Mouse (Mus musculus) forebrain, embryonic 15.5 days (tissue): Measurements from ENCODE around the gene Ankrd33. TPM values are rescaled to one million over a fixed set of nuclear protein-coding genes. Genes with fewer than 3 reads are reported as not detected.

Experiments used
- ATAC-seq: fragments of 200-750 bp; cut with Nextera tagmentation; replicated peaks from 2 replicates; pipeline ENCODE4 v1.8.0; 2017; ENCODE audit warnings: mild to moderate bottlenecking, moderate TSS enrichment, moderate library complexity
- H3K27ac ChIP-seq: fragments of 300-500 bp; sonication (generic); replicated peaks from 2 replicates; pipeline ENCODE4 v1.5.1; 2015; ENCODE audit warnings: mild to moderate bottlenecking, inconsistent platforms
- H3K27me3 ChIP-seq: fragments of 300-500 bp; sonication (generic); 2 replicates; pipeline ENCODE4 v1.6.1; 2015; ENCODE audit warnings: inconsistent platforms
- H3K36me3 ChIP-seq: fragments of 300-500 bp; sonication (generic); 2 replicates; pipeline ENCODE4 v1.6.1; 2015; ENCODE audit warnings: mild to moderate bottlenecking, inconsistent platforms
- H3K4me1 ChIP-seq: fragments of 300-500 bp; sonication (generic); 2 replicates; pipeline ENCODE4 v1.6.1; 2015; ENCODE audit warnings: inconsistent platforms
- H3K4me2 ChIP-seq: fragments of 300-500 bp; sonication (generic); replicated peaks from 2 replicates; pipeline ENCODE4 v1.6.1; 2015; ENCODE audit warnings: mild to moderate bottlenecking, inconsistent platforms
- H3K4me3 ChIP-seq: fragments of 300-500 bp; sonication (generic); 2 replicates; pipeline ENCODE4 v1.5.1; 2015; ENCODE audit warnings: mild to moderate bottlenecking, inconsistent platforms
- H3K9ac ChIP-seq: fragments of 300-500 bp; sonication (generic); replicated peaks from 2 replicates; pipeline ENCODE4 v1.6.1; 2015; ENCODE audit warnings: mild to moderate bottlenecking, inconsistent platforms
- H3K9me3 ChIP-seq: fragments of 300-500 bp; sonication (generic); 2 replicates; pipeline ENCODE4 v1.6.1; 2016; ENCODE audit warnings: inconsistent platforms
- WGBS: fragments of 180-500 bp; shearing (Covaris S2); methylation state at CpG from one replicate; pipeline ENCODE4 v1.1.7; 2015; ENCODE audit warnings: mixed read lengths; 5-methylcytosine and 5-hydroxymethylcytosine counted together
- polyA plus RNA-seq: library from polyadenylated mRNA; unstranded; fragments of >200 nt; fragmentation: Nextera tagmentation; extraction: Ambion mirVana; gene quantifications from 2 replicates; pipeline ENCODE4 v1.2.1, GENCODE M21; 2015

Gene Ankrd33
- polyA plus RNA-seq, 1 experiment from 2014 or later = not detected

GRCm38 (mm10) chr15:101129412-101129811 is 13.9 kb downstream of the Ankrd33 start:
- ATAC-seq = no peak
- Histone ChIP-seq H3K27ac (no peak overlapping the region), H3K4me2 (no peak overlapping the region), H3K9ac (no peak overlapping the region), H3K36me3 (no peaks in the 10 kb centered on the region), H3K27me3 (peaks cover 31% of the 10 kb centered on the region), H3K9me3 (no peaks in the 10 kb centered on the region), H3K4me1 (peaks cover 9% of the 10 kb centered on the region), H3K4me3 (no peak overlapping the region)
- WGBS = 40% methylated on average over 5 of the region's 5 CpGs

GRCm38 (mm10) chr15:101131498-101131897 is 15.9 kb downstream of the Ankrd33 start:
- H3K27ac ChIP-seq = no peak overlapping the region
- no peak for ATAC-seq
- peaks cover 9% of the 10 kb centered on the region for H3K4me1 ChIP-seq
- WGBS = 55% methylated on average over 11 of the region's 11 CpGs
- no peaks in the 10 kb centered on the region for H3K36me3 ChIP-seq
- no peak overlapping the region for H3K4me2 ChIP-seq
- no peaks in the 10 kb centered on the region for H3K9me3 ChIP-seq
- no peak overlapping the region for H3K9ac ChIP-seq
- peaks cover 31% of the 10 kb centered on the region for H3K27me3 ChIP-seq
- H3K4me3 ChIP-seq = no peak overlapping the region

DNA sequence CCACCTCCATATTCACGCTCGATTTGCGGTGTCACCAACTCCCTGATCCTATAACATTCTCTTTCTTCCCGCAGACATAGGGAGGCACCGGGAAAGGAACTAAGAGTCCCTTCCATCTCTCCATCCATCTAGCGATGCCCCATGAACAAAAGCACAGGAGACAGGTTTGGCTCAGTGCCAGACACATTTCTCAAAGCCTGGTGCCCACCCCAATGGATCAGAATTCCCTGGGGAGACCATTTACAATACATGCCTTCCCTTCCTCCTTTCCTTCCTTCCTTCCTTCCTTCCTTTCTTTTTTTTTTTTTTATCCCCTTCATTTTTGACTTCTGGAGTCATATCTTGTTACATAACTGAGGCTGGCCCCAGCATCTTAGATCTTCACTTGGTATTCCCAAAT is 16.5 kb downstream of the Ankrd33 start:
- H3K36me3 ChIP-seq = no peaks in the 10 kb centered on the region
- peaks cover 9% of the 10 kb centered on the region for H3K4me1 ChIP-seq
- no peak overlapping the region for H3K4me2 ChIP-seq
- no peak for ATAC-seq
- no peak overlapping the region for H3K4me3 ChIP-seq
- no peak overlapping the region for H3K9ac ChIP-seq
- 47% methylated on average over 6 of the region's 6 CpGs for WGBS
- H3K9me3 ChIP-seq = no peaks in the 10 kb centered on the region
- H3K27me3 ChIP-seq = peaks cover 30% of the 10 kb centered on the region
- no peak overlapping the region for H3K27ac ChIP-seq

DNA sequence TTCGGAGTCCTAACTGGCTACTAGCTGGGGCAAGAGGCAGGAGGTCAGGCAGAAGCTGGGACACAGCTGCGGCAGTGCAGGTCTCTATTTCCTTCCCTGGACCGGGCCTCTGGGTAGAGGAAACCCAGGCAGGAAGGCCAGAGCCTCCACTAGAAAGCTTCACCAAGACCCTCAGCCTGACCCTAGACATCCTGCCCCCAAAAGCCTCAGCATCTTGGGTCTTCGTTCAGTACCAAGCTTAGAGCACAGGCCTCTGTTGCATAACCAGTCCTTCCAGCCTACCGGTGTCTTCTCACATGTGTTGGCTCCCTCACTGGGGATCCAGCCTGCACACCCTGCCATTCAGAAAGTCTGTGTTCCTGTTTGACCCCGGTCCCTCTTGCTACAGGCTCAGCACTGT is 17.2 kb downstream of the Ankrd33 start:
- Histone ChIP-seq H3K36me3 (no peaks in the 10 kb centered on the region), H3K27ac (no peak overlapping the region), H3K27me3 (peaks cover 24% of the 10 kb centered on the region), H3K9ac (no peak overlapping the region), H3K4me1 (peaks cover 9% of the 10 kb centered on the region), H3K4me2 (no peak overlapping the region), H3K9me3 (no peaks in the 10 kb centered on the region), H3K4me3 (no peak overlapping the region)
- 85% methylated on average over 6 of the region's 6 CpGs for WGBS
- no peak for ATAC-seq

DNA sequence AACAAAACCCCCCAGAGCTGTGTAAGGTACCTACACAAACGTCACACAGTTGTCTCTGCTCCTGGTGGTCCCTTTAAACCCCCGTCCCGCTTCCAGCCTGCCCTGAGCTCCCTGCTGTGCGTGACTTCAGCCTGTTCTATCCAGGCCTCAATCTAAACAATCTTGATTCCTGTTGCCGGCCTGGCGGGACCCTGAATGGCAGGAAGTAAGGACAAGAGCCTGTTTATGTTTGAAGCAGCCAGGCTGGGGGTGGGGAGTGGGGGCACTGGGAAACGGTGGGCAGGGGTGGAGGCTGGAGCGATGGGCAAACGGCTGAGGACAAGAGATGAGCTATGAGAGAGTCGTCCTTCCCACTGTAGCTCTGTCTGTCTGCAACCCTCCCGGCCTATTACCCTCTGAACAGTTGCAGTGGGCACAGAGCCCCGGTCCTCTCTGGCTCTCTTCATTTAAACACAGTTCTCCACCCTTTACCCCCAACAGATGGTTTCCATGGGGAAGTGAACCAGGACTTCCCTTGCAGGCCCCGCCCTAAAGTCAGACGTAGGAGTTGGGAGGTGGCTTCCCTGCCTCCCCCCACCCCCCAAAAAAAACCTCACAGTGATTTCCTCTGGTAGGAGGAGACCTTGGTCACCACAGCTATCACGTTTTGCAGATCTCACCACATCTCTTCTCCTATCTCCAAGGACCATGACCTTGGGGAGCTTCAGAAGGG is 18.6 kb downstream of the Ankrd33 start:
- WGBS = 31% methylated on average over 15 of the region's 15 CpGs
- ATAC-seq = 0 out of 2 replicates have a peak, but pooled peaks have one; percentile 13
- H3K27ac ChIP-seq = no peak overlapping the region
- H3K4me3 ChIP-seq = no peak overlapping the region
- peaks cover 12% of the 10 kb centered on the region for H3K27me3 ChIP-seq
- no peaks in the 10 kb centered on the region for H3K9me3 ChIP-seq
- H3K4me2 ChIP-seq = no peak overlapping the region
- peaks cover 3% of the 10 kb centered on the region; the same call in 1 of the 2 replicates for H3K4me1 ChIP-seq
- no peak overlapping the region for H3K9ac ChIP-seq
- H3K36me3 ChIP-seq = no peaks in the 10 kb centered on the region

GRCm38 (mm10) chr15:101135405-101135804 is 19.9 kb downstream of the Ankrd33 start:
- no peak for ATAC-seq
- Histone ChIP-seq H3K27ac (no peak overlapping the region), H3K4me3 (no peak overlapping the region), H3K9ac (no peak overlapping the region), H3K27me3 (no peaks in the 10 kb centered on the region), H3K4me2 (no peak overlapping the region; the same call in 1 of the 2 replicates), H3K36me3 (no peaks in the 10 kb centered on the region), H3K4me1 (peaks cover 15% of the 10 kb centered on the region), H3K9me3 (no peaks in the 10 kb centered on the region)
- 73% methylated on average over 8 of the region's 8 CpGs for WGBS

GRCm38 (mm10) chr15:101137455-101137854 is 21.9 kb downstream of the Ankrd33 start:
- no peaks in the 10 kb centered on the region for H3K27me3 ChIP-seq
- WGBS = 84% methylated on average over 11 of the region's 11 CpGs
- no peaks in the 10 kb centered on the region for H3K36me3 ChIP-seq
- H3K4me1 ChIP-seq = peaks cover 18% of the 10 kb centered on the region
- H3K4me3 ChIP-seq = no peak overlapping the region
- no peaks in the 10 kb centered on the region for H3K9me3 ChIP-seq
- no peak for ATAC-seq
- H3K4me2 ChIP-seq = no peak overlapping the region
- no peak overlapping the region for H3K27ac ChIP-seq
- no peak overlapping the region for H3K9ac ChIP-seq

GRCm38 (mm10) chr15:101138675-101139074 is 23.1 kb downstream of the Ankrd33 start:
- 91% methylated on average over 3 of the region's 3 CpGs for WGBS
- Histone ChIP-seq H3K9ac (no peak overlapping the region), H3K4me2 (no peak overlapping the region)

GRCm38 (mm10) chr15:101139885-101140284 is 24.3 kb downstream of the Ankrd33 start:
- Histone ChIP-seq H3K4me2 (no peak overlapping the region), H3K36me3 (no peaks in the 10 kb centered on the region), H3K4me1 (peaks cover 26% of the 10 kb centered on the region), H3K9ac (no peak overlapping the region), H3K4me3 (no peak overlapping the region), H3K27ac (no peak overlapping the region; the same call in 1 of the 2 replicates), H3K27me3 (no peaks in the 10 kb centered on the region), H3K9me3 (no peaks in the 10 kb centered on the region)
- ATAC-seq = no peak; the same call in 1 of the 2 replicates
- 9% methylated on average over 12 of the region's 12 CpGs for WGBS

More at GRCm38 (mm10) chr15:101138675-101139074, 23.1 kb downstream of the Ankrd33 start:
- H3K27ac ChIP-seq = no peak overlapping the region
- H3K4me3 ChIP-seq = no peak overlapping the region
- H3K27me3 ChIP-seq = no peaks in the 10 kb centered on the region
- peaks cover 25% of the 10 kb centered on the region for H3K4me1 ChIP-seq
- H3K36me3 ChIP-seq = no peaks in the 10 kb centered on the region
- no peak for ATAC-seq
- no peaks in the 10 kb centered on the region for H3K9me3 ChIP-seq

DNA sequence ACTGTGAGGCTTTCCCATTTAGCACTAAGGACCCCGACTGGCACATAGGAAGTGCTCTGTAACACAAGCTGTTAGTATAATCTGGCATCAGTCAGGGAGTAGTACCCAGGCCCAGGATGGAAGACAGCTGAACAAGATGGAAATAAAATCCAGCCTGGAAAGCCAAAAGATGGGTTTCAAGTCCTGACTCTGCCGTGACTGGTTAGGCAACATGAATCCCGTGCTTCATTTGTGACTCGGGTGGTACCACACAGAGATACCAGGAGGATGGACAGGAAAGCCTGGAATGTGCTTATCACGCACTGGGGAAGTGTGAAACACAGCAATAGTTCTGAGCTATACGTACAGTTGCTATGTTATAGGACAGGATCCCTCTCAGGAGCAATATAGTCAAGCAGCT is 25.0 kb downstream of the Ankrd33 start:
- Histone ChIP-seq H3K4me3 (no peak overlapping the region), H3K36me3 (no peaks in the 10 kb centered on the region), H3K9me3 (no peaks in the 10 kb centered on the region), H3K4me2 (no peak overlapping the region), H3K27me3 (no peaks in the 10 kb centered on the region), H3K27ac (no peak overlapping the region), H3K9ac (no peak overlapping the region), H3K4me1 (peaks cover 30% of the 10 kb centered on the region)
- 53% methylated on average over 6 of the region's 6 CpGs for WGBS
- no peak for ATAC-seq

DNA sequence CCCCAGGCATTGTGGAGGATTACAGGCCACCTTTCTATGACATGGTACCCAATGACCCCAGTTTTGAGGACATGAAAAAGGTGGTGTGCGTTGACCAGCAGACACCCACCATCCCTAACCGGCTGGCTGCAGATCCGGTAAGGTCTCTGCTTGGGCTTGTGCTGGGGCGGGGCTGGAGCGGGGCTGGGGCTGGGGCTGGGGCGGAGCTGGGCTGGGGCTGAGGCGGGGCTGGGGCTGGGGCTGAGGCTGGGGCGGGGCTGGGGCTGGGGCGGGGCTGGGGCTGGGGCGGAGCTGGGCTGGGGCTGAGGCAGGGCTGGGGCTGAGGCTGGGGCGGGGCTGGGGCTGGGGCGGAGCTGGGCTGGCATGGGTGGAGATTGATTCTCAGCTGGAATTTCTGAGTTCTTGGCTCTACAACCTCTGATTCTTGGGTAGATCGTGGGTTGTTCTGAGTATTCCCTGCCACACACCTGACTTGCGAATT is 25.5 kb downstream of the Ankrd33 start:
- no peaks in the 10 kb centered on the region for H3K36me3 ChIP-seq
- no peak overlapping the region for H3K27ac ChIP-seq
- H3K4me2 ChIP-seq = no peak overlapping the region
- H3K4me3 ChIP-seq = no peak overlapping the region
- no peak overlapping the region for H3K9ac ChIP-seq
- WGBS = 5% methylated on average over 11 of the region's 14 CpGs
- H3K4me1 ChIP-seq = peaks cover 36% of the 10 kb centered on the region
- H3K9me3 ChIP-seq = no peaks in the 10 kb centered on the region
- no peaks in the 10 kb centered on the region for H3K27me3 ChIP-seq
- ATAC-seq = peak; percentile 26

- no peak for ATAC-seq
- 58% methylated on average over 8 of the region's 8 CpGs for WGBS
These were observed 27.1 kb downstream of the Ankrd33 start for GRCm38 (mm10) chr15:101142672-101143071.

GRCm38 (mm10) chr15:101143494-101143893 is 27.9 kb downstream of the Ankrd33 start:
- Histone ChIP-seq H3K36me3 (no peaks in the 10 kb centered on the region), H3K4me2 (no peak overlapping the region), H3K4me1 (peaks cover 38% of the 10 kb centered on the region), H3K9me3 (no peaks in the 10 kb centered on the region), H3K9ac (no peak overlapping the region), H3K4me3 (no peak overlapping the region), H3K27ac (no peak overlapping the region), H3K27me3 (no peaks in the 10 kb centered on the region)
- 13% methylated on average over 8 of the region's 8 CpGs for WGBS
- ATAC-seq = no peak

More at GRCm38 (mm10) chr15:101142672-101143071, 27.1 kb downstream of the Ankrd33 start:
- no peak overlapping the region for H3K27ac ChIP-seq
- no peaks in the 10 kb centered on the region for H3K9me3 ChIP-seq
- no peaks in the 10 kb centered on the region for H3K27me3 ChIP-seq
- peaks cover 38% of the 10 kb centered on the region for H3K4me1 ChIP-seq
- no peak overlapping the region for H3K4me2 ChIP-seq
- no peaks in the 10 kb centered on the region for H3K36me3 ChIP-seq
- no peak overlapping the region for H3K9ac ChIP-seq
- H3K4me3 ChIP-seq = no peak overlapping the region
